Mouse (Mus musculus) hindbrain, postnatal 0 days (tissue): ENCODE data around the gene Dolpp1. TPM values are rescaled to one million over a fixed set of nuclear protein-coding genes. Genes with fewer than 3 reads are reported as not detected.

ENCODE experiments used
- ATAC-seq: fragments of 200-750 bp; cut with Nextera tagmentation; 2 replicates; pipeline ENCODE4 v1.8.0; 2017; ENCODE audit warnings: mild to moderate bottlenecking, moderate TSS enrichment, moderate library complexity
- DNase-seq: peaks from one replicate; pipeline ENCODE4 v3.0.0-alpha.2; 2015; ENCODE audit warnings: low spot score
- H3K27ac ChIP-seq: fragments of 300-500 bp; sonication (generic); 2 replicates; pipeline ENCODE4 v1.5.1; 2014; ENCODE audit warnings: mild to moderate bottlenecking
- H3K27me3 ChIP-seq: fragments of 300-500 bp; sonication (generic); 2 replicates; pipeline ENCODE4 v1.6.1; 2014; ENCODE audit warnings: low read length, mixed read lengths; ENCODE audit not compliant: insufficient read depth
- H3K36me3 ChIP-seq: fragments of 300-500 bp; sonication (generic); 2 replicates; pipeline ENCODE4 v1.6.1; 2014; ENCODE audit warnings: low read length, mixed read lengths; ENCODE audit not compliant: insufficient read depth
- H3K4me1 ChIP-seq: fragments of 300-500 bp; sonication (generic); 2 replicates; pipeline ENCODE4 v1.6.1; 2014; ENCODE audit warnings: antibody characterized with exemption, low read length, mixed read lengths; ENCODE audit not compliant: insufficient read depth
- H3K4me2 ChIP-seq: fragments of 300-500 bp; sonication (generic); 2 replicates; pipeline ENCODE4 v1.6.1; 2014; ENCODE audit warnings: low read depth, mild to moderate bottlenecking, low read length, moderate library complexity, mixed read lengths
- H3K4me3 ChIP-seq: fragments of 300-500 bp; sonication (generic); 2 replicates; pipeline ENCODE4 v1.5.1; 2014; ENCODE audit warnings: low read length
- H3K9ac ChIP-seq: fragments of 300-500 bp; sonication (generic); replicated peaks from 2 replicates; pipeline ENCODE4 v1.6.1; 2014; ENCODE audit warnings: mild to moderate bottlenecking, low read length, moderate library complexity, mixed read lengths
- H3K9me3 ChIP-seq: fragments of 300-500 bp; sonication (generic); 2 replicates; pipeline ENCODE4 v1.6.1; 2016; ENCODE audit warnings: low read length, mixed read lengths
- CTCF ChIP-seq: IDR thresholded peaks from 2 replicates; pipeline ENCODE4 v1.5.1; 2016; ENCODE audit warnings: antibody characterized with exemption, control low read depth, low read depth
- WGBS: fragments of 180-500 bp; shearing (Covaris S2); extraction: QIAGEN DNeasy Blood & Tissue Kit; methylation state at CpG from one replicate; pipeline ENCODE4 v1.1.7; 2014; 5-methylcytosine and 5-hydroxymethylcytosine counted together
- polyA plus RNA-seq: library from polyadenylated mRNA; unstranded; fragments of >200 nt; fragmentation: Nextera tagmentation; extraction: Ambion mirVana; gene quantifications from 2 replicates; pipeline ENCODE4 v1.2.1, GENCODE M21; 2015
- total RNA-seq: library from RNA; depleted of rRNA; stranded (reverse); fragments of >200 nt; gene quantifications from 2 replicates; pipeline ENCODE4 v1.2.3, GENCODE M21; 2014

Gene Dolpp1
- total and polyA plus RNA-seq, 2 experiments from 2014 or later, result 49.4 to 119 TPM

- WGBS, result 32% methylated on average over 10 of the region's 10 CpGs
- no peak for ATAC-seq
These were observed 27.1 kb downstream of the Dolpp1 start for GRCm38 (mm10) chr2:30419112-30419511.

DNA sequence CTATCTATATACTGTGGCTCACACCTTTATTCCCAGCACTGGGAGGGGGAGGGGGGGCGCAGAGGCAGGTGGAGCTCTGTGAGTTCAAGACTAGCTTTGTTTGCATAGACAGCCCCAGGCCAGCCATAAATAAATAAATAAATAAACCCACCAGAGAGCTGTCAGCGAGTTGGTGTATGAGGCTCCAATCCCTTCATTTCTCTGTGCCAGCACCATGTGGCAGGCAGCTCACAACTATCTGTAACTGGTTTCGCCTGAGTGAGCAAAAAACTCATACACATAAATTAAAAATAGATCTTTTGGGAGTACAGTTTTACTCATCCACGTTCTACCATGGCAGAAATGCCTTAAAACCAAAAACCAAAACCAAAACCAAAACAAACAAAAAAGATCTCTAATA, 29.4 kb downstream of the Dolpp1 start:
- Histone ChIP-seq H3K4me1 (peaks cover 13% of the 10 kb centered on the region), H3K27ac (no peak overlapping the region), H3K4me2 (no peak overlapping the region), H3K27me3 (no peaks in the 10 kb centered on the region), H3K4me3 (no peak overlapping the region), H3K9me3 (no peaks in the 10 kb centered on the region), H3K36me3 (peaks cover 4% of the 10 kb centered on the region; the same call in 1 of the 2 replicates), H3K9ac (no peak overlapping the region)
- TF ChIP-seq CTCF, result no peak
- 67% methylated on average over 4 of the region's 4 CpGs for WGBS
- no peak for ATAC-seq
- DNase-seq, result no peak

More at GRCm38 (mm10) chr2:30419112-30419511, 27.1 kb downstream of the Dolpp1 start:
- Histone ChIP-seq H3K27me3 (no peaks in the 10 kb centered on the region), H3K9ac (0 out of 2 replicates have a peak overlapping the region, but pooled peaks have one; percentile 13), H3K36me3 (no peaks in the 10 kb centered on the region), H3K27ac (peak overlapping the region; percentile 58; the same call in 1 of the 2 replicates), H3K4me2 (peak overlapping the region; percentile 37), H3K4me1 (peaks cover 18% of the 10 kb centered on the region), H3K9me3 (no peaks in the 10 kb centered on the region), H3K4me3 (no peak overlapping the region)
- no peak for DNase-seq
- no peak for TF ChIP-seq CTCF

DNA sequence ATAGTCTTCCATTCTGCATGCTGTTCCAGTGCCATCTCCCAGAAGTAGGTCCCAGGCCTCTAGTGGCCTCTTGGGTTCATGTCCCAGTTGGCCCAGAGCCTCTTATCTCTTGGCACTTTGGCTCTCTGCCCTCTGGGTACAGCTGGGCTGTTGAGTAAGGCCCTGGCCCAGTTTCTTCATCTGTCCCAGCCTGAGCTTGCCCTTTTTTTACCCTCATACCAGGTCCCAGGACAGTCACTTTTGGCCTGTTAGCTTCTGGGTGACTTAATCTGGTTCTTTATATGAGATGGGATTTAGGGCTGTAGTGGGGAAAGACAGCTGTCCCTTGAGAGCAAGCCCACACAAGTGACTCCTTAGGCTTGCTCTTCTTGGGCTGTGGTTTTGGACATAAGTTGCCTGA, 37.1 kb downstream of the Dolpp1 start:
- Histone ChIP-seq H3K4me1 (no peaks in the 10 kb centered on the region), H3K9me3 (no peaks in the 10 kb centered on the region), H3K27ac (no peak overlapping the region), H3K36me3 (peaks cover 60% of the 10 kb centered on the region), H3K9ac (no peak overlapping the region), H3K27me3 (no peaks in the 10 kb centered on the region), H3K4me2 (no peak overlapping the region), H3K4me3 (no peak overlapping the region)
- TF ChIP-seq CTCF, result no peak
- DNase-seq (no peak), ATAC-seq (no peak)

DNA sequence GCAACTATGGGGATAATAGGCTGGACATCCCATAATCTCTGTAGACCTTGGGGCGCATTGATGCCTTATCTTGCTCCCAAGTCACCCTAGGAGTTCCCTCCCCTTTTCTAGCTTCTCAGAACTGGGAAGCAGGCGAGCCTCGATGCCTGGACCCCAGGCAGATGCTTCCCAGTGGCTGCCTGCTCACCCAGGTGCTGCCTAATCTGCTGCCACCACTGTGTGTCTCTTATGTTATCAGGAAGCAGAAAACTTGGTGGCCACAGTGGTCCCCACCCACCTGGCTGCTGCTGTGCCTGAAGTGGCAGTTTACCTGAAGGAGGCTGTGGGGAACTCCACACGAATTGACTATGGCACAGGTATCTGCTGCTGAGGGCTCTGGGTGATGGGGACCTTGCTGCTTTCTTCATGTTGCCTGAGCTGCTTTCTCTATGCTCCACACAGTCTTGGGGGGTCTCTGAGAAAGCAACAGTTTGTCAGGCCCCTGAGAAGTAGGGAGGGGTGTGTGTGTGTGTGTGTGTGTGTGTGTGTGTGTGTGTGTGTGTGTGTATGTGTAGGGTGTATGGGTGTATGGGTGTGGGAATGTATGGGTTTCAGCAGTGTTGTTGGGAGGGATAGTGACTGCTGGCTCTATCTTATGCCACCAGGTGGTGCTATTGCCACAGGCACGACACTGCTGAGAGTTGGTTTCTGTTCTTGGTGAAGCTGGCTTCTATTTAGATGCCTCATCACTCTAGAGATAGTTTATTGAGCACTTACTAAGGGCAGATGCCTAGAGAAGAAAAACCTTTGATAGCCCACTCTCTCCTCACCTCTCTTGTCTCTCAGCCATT, 43.5 kb downstream of the Dolpp1 start:
- Histone ChIP-seq H3K36me3 (peaks cover 49% of the 10 kb centered on the region), H3K4me3 (no peak overlapping the region), H3K9ac (no peak overlapping the region), H3K27me3 (no peaks in the 10 kb centered on the region), H3K27ac (no peak overlapping the region), H3K4me2 (no peak overlapping the region), H3K9me3 (no peaks in the 10 kb centered on the region), H3K4me1 (0 out of 2 replicates have a peak, but pooled peaks cover under 1% of the 10 kb centered on the region)
- peak; percentile 96 for TF ChIP-seq CTCF
- WGBS, result 47% methylated on average over 5 of the region's 5 CpGs
- ATAC-seq (peak; percentile 79), DNase-seq (peak; percentile 87)

DNA sequence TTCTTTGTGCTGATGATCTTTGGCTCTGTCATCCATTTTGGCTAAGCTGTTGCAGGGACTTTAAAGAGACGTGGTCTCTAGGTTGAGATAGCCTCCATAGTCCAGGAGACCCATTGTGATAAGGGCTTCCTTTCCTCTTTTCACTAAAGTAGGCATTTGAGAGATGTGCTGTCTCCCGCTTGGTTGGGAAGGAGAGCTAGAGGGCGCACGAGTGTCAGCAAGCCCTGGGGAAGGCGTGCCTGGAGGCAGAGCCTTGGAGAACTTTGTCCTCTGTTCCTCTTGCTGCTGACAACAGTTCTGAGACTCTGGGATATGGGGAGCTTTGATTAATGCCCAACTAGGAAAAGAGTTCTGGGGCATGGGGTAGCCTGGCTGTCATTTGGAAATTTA, 44.1 kb downstream of the Dolpp1 start:
- H3K9me3 ChIP-seq, result no peaks in the 10 kb centered on the region
- no peak overlapping the region for H3K4me3 ChIP-seq
- no peak overlapping the region for H3K4me2 ChIP-seq
- 0 out of 2 replicates have a peak, but pooled peaks have one; percentile 19 for ATAC-seq
- no peak for DNase-seq
- H3K27ac ChIP-seq, result no peak overlapping the region
- no peak overlapping the region for H3K9ac ChIP-seq
- WGBS, result 76% methylated on average over 5 of the region's 5 CpGs
- peaks cover 4% of the 10 kb centered on the region; the same call in 1 of the 2 replicates for H3K4me1 ChIP-seq
- peaks cover 45% of the 10 kb centered on the region for H3K36me3 ChIP-seq
- no peak for TF ChIP-seq CTCF
- no peaks in the 10 kb centered on the region for H3K27me3 ChIP-seq

- H3K4me2 ChIP-seq, result no peak overlapping the region
- H3K4me3 ChIP-seq, result no peak overlapping the region
- H3K9ac ChIP-seq, result no peak overlapping the region
- peaks cover 11% of the 10 kb centered on the region; the same call in 1 of the 2 replicates for H3K4me1 ChIP-seq
- TF ChIP-seq CTCF, result no peak
- H3K36me3 ChIP-seq, result peaks cover 38% of the 10 kb centered on the region
- no peaks in the 10 kb centered on the region for H3K27me3 ChIP-seq
- ATAC-seq, result no peak
- H3K27ac ChIP-seq, result no peak overlapping the region
- H3K9me3 ChIP-seq, result no peaks in the 10 kb centered on the region
- 75% methylated on average over 4 of the region's 4 CpGs for WGBS
- DNase-seq, result no peak
These were observed 44.8 kb downstream of the Dolpp1 start for GRCm38 (mm10) chr2:30436809-30437208.

- no peak overlapping the region for H3K27ac ChIP-seq
- no peak overlapping the region for H3K4me2 ChIP-seq
- H3K36me3 ChIP-seq, result peaks cover 30% of the 10 kb centered on the region
- no peak for TF ChIP-seq CTCF
- no peak overlapping the region for H3K9ac ChIP-seq
- peaks cover 20% of the 10 kb centered on the region for H3K4me1 ChIP-seq
- H3K9me3 ChIP-seq, result no peaks in the 10 kb centered on the region
- 89% methylated on average over 4 of the region's 4 CpGs for WGBS
- ATAC-seq (no peak), DNase-seq (no peak)
- H3K4me3 ChIP-seq, result no peak overlapping the region
- H3K27me3 ChIP-seq, result no peaks in the 10 kb centered on the region
These were observed 45.7 kb downstream of the Dolpp1 start for GRCm38 (mm10) chr2:30437791-30438190.
